10 mouse cellular contexts compared by ENCODE assay signal in genomic region chr10:105509146-105509895, GRCm38 (mm10).
DNase-seq lines count a peak whose midpoint lies in the region; ATAC-seq lines count a peak whose summit lies in the region.
"Had no signal": no experiment of that assay in that cellular context is flagged by ENCODE, and none has a peak within 500 bp of the region (broad histone marks: within the 10 kb centered on the region; RNA-seq: fewer than 3 reads in every experiment).

No protein-coding gene starts in this region.

- H3K4me1 ChIP-seq in lung, embryonic 16.5 days (replicated peaks; ENCODE audit: control insufficient read depth, insufficient read depth, low read length) = peaks cover 8% of the 10 kb centered on the region; the same call in 1 of the 2 replicates
- H3K4me1 ChIP-seq in hindbrain, embryonic 13.5 days (replicated peaks) = peaks cover 22% of the 10 kb centered on the region
- H3K4me1 ChIP-seq in neural tube, embryonic 12.5 days = peaks cover 25% of the 10 kb centered on the region

- H3K36me3 ChIP-seq in lung, embryonic 16.5 days (ENCODE audit: control insufficient read depth, insufficient read depth, low read length) = peaks cover 3% of the 10 kb centered on the region; the same call in 1 of the 2 replicates
- H3K36me3 ChIP-seq in hindbrain, embryonic 13.5 days = peaks cover 9% of the 10 kb centered on the region
- peaks cover 4% of the 10 kb centered on the region; the same call in 1 of the 2 replicates for H3K36me3 ChIP-seq in neural tube, embryonic 12.5 days

- no peaks in the 10 kb centered on the region for H3K9me3 ChIP-seq in lung, embryonic 16.5 days (ENCODE audit: control insufficient read depth, low read length)
- H3K9me3 ChIP-seq in hindbrain, embryonic 13.5 days = no peaks in the 10 kb centered on the region
- H3K9me3 ChIP-seq in neural tube, embryonic 12.5 days = no peaks in the 10 kb centered on the region

- no peak for DNase-seq in lung, postnatal 10 days
- peak; percentile 65 to 71 for DNase-seq in cerebellum, postnatal 25 days
- no peak for DNase-seq in gastrocnemius, adult 18-20 months (ENCODE audit: low spot score)
- DNase-seq in adrenal gland, adult 2 months = no peak
- DNase-seq in layer of hippocampus, postnatal 36 days = no peak
- DNase-seq: gastrocnemius, postnatal 10 days; thymus, postnatal 36 days had no signal

- 51% methylated on average over 10 of the region's 12 CpGs for WGBS in lung, embryonic 16.5 days
- 34% methylated on average over 9 of the region's 12 CpGs for WGBS in hindbrain, embryonic 13.5 days
- WGBS in neural tube, embryonic 12.5 days = 33% methylated on average over 11 of the region's 12 CpGs

- no peaks in the 10 kb centered on the region for H3K27me3 ChIP-seq in lung, embryonic 16.5 days (ENCODE audit: control insufficient read depth, insufficient read depth, low read depth, low read length)
- no peaks in the 10 kb centered on the region for H3K27me3 ChIP-seq in hindbrain, embryonic 13.5 days
- no peaks in the 10 kb centered on the region for H3K27me3 ChIP-seq in neural tube, embryonic 12.5 days (replicated peaks)

- H3K27ac ChIP-seq in lung, embryonic 16.5 days (ENCODE audit: low read length) = no peak overlapping the region
- H3K27ac ChIP-seq in hindbrain, embryonic 13.5 days = no peak overlapping the region
- H3K27ac ChIP-seq in neural tube, embryonic 12.5 days = no peak overlapping the region

- H3K9ac ChIP-seq in lung, embryonic 16.5 days (ENCODE audit: low read length) = no peak overlapping the region
- H3K9ac ChIP-seq in hindbrain, embryonic 13.5 days = no peak overlapping the region
- peak overlapping the region; percentile 5; the same call in 1 of the 2 replicates for H3K9ac ChIP-seq in neural tube, embryonic 12.5 days

- peak; percentile 14; the same call in 1 of the 2 replicates for ATAC-seq in lung, embryonic 16.5 days (ENCODE audit: low read depth)
- ATAC-seq in hindbrain, embryonic 13.5 days (ENCODE audit: low FRiP score) = peak; percentile 71
- ATAC-seq in neural tube, embryonic 12.5 days (ENCODE audit: low FRiP score, low read depth) = peak; percentile 46

- H3K4me3 ChIP-seq in lung, embryonic 16.5 days (ENCODE audit: low read length) = no peak overlapping the region
- H3K4me3 ChIP-seq in hindbrain, embryonic 13.5 days = no peak overlapping the region
- peak overlapping the region; percentile 7; the same call in 1 of the 2 replicates for H3K4me3 ChIP-seq in neural tube, embryonic 12.5 days

- H3K4me2 ChIP-seq in lung, embryonic 16.5 days (ENCODE audit: low read depth, low read length) = no peak overlapping the region; the same call in 1 of the 2 replicates
- peak overlapping the region; percentile 36 for H3K4me2 ChIP-seq in hindbrain, embryonic 13.5 days
- peak overlapping the region; percentile 52 for H3K4me2 ChIP-seq in neural tube, embryonic 12.5 days (replicated peaks)

Comparison
In these comparisons a context has a peak if more than half of its experiments do, and no peak if none do; other contexts are left out.
1. ATAC-seq: peak in every context shown above with its lines; median percentile 71 in hindbrain, embryonic 13.5 days; 46 in neural tube, embryonic 12.5 days; 14 in lung, embryonic 16.5 days.
2. DNase-seq: peak in cerebellum, postnatal 25 days (2 of 2); none in lung, postnatal 10 days (single experiment), gastrocnemius, adult 18-20 months (single experiment), adrenal gland, adult 2 months (single experiment) and layer of hippocampus, postnatal 36 days (0 of 2).